ENCODE assay signal across 9 mouse cellular contexts in genomic region chr10:22273684-22274305, GRCm38 (mm10).
DNase-seq lines count a peak whose midpoint lies in the region; ATAC-seq and TF ChIP-seq lines count a peak whose summit lies in the region.
"Had no signal": no experiment of that assay in that cellular context is flagged by ENCODE, and none has a peak within 500 bp of the region (broad histone marks: within the 10 kb centered on the region; RNA-seq: fewer than 3 reads in every experiment).

No protein-coding gene starts in this region.

- H3K27ac ChIP-seq in heart, embryonic 15.5 days = no peak overlapping the region
- H3K27ac ChIP-seq in midbrain, postnatal 0 days (ENCODE audit: low read depth, low read length) = no peak overlapping the region

- H3K4me2 ChIP-seq in heart, embryonic 15.5 days = peak overlapping the region; percentile 93
- H3K4me2 ChIP-seq in midbrain, postnatal 0 days (ENCODE audit: low read depth, low read length, poor library complexity, severe bottlenecking) = peak overlapping the region; percentile 81

- H3K27me3 ChIP-seq in heart, embryonic 15.5 days = peaks cover 4% of the 10 kb centered on the region; the same call in 1 of the 2 replicates
- H3K27me3 ChIP-seq in midbrain, postnatal 0 days (ENCODE audit: insufficient read depth, low read length) = peaks cover 10% of the 10 kb centered on the region

- DNase-seq in heart, postnatal 10 days = no peak
- DNase-seq in embryo, embryonic 10 days (ENCODE audit: low spot score) = peak; percentile 16
- no peak for DNase-seq in midbrain, postnatal 0 days (ENCODE audit: low spot score)
- no peak for DNase-seq in spleen, postnatal 4 days (ENCODE audit: low spot score in 2 of 2)
- no peak for DNase-seq in frontal cortex, postnatal 14 days (ENCODE audit: low spot score in 2 of 2)

- under 1% methylated on average over 41 of the region's 41 CpGs for WGBS in heart, embryonic 15.5 days
- under 1% methylated on average over 41 of the region's 41 CpGs for WGBS in midbrain, postnatal 0 days

- peaks cover 8% of the 10 kb centered on the region for H3K4me1 ChIP-seq in heart, embryonic 15.5 days (replicated peaks)
- H3K4me1 ChIP-seq in midbrain, postnatal 0 days (ENCODE audit: insufficient read depth, low read length) = no peaks in the 10 kb centered on the region

- peak overlapping the region; percentile 63 for H3K4me3 ChIP-seq in heart, embryonic 15.5 days
- H3K4me3 ChIP-seq in midbrain, postnatal 0 days (ENCODE audit: low read depth, low read length) = peak overlapping the region; percentile 45

- H3K9ac ChIP-seq in heart, embryonic 15.5 days = peak overlapping the region; percentile 41; the same call in 1 of the 2 replicates
- no peak overlapping the region for H3K9ac ChIP-seq in midbrain, postnatal 0 days (replicated peaks; ENCODE audit: low read length, poor library complexity, severe bottlenecking)

- intact Hi-C loops in heart, postnatal 10 days (cut with DNase I) = no loop called here

- no peaks in the 10 kb centered on the region for H3K36me3 ChIP-seq in heart, embryonic 15.5 days
- no peaks in the 10 kb centered on the region for H3K36me3 ChIP-seq in midbrain, postnatal 0 days (ENCODE audit: insufficient read depth, low read length)
- H3K36me3 ChIP-seq: G1E had no signal

- ATAC-seq in heart, embryonic 15.5 days (replicated peaks; ENCODE audit: insufficient number of reproducible peaks, insufficient read depth, low FRiP score, low read depth) = no peak
- ATAC-seq in inflammation-experienced regulatory T-cells, adult 6 months = peak; percentile 39
- ATAC-seq in midbrain, postnatal 0 days (ENCODE audit: low FRiP score) = no peak
- ATAC-seq in erythroid progenitor cell, adult 5-6 weeks (replicated peaks; ENCODE audit: low FRiP score, poor library complexity, severe bottlenecking) = no peak

- H3K9me3 ChIP-seq in heart, embryonic 15.5 days (replicated peaks) = no peaks in the 10 kb centered on the region
- H3K9me3 ChIP-seq in midbrain, postnatal 0 days (ENCODE audit: low read length) = no peaks in the 10 kb centered on the region
- H3K9me3 ChIP-seq: G1E had no signal

- TF ChIP-seq CTCF in midbrain, postnatal 0 days (IDR thresholded peaks at IDR 0.05) = no peak
